Mouse (Mus musculus) urinary bladder, postnatal 14 days (tissue): ENCODE measurements at regions not wholly inside any gene's neighbourhood (a gene's known extent, or its start where the extent isn't known, plus 50 kb on each side); places are given as distances from the start of the nearest gene placed in this dataset.
A peak's percentile ranks its signal among the peaks of the same experiment; 100 is the strongest.

ENCODE experiments used
- DNase-seq: peaks from one replicate; pipeline ENCODE4 v3.0.0; 2021; ENCODE audit warnings: low spot score

- peak; percentile 7 for DNase-seq
Observed at GRCm38 (mm10) chr3:78901838-78902484, 384.4 kb downstream of the Rapgef2 start.

GRCm38 (mm10) chr3:78901016-78901837, 385.1 kb downstream of the Rapgef2 start:
- DNase-seq, result no peak

- no peak for DNase-seq
Observed at GRCm38 (mm10) chr3:78899446-78900230, 386.7 kb downstream of the Rapgef2 start.

- DNase-seq, result no peak
Observed at GRCm38 (mm10) chr3:78889326-78889725, 397.0 kb downstream of the Rapgef2 start.

GRCm38 (mm10) chr3:78884715-78885114, 401.6 kb downstream of the Rapgef2 start:
- DNase-seq, result no peak

GRCm38 (mm10) chr3:78884029-78884428, 402.3 kb downstream of the Rapgef2 start:
- DNase-seq, result no peak

GRCm38 (mm10) chr3:78880072-78880471, 406.2 kb downstream of the Rapgef2 start:
- no peak for DNase-seq

- DNase-seq, result no peak
Observed at GRCm38 (mm10) chr3:78877323-78877722, 409.0 kb downstream of the Rapgef2 start.

- no peak for DNase-seq
Observed at GRCm38 (mm10) chr3:78866896-78867295, 419.4 kb downstream of the Rapgef2 start.

- no peak for DNase-seq
Observed at GRCm38 (mm10) chr3:78866083-78866726, 420.1 kb downstream of the Rapgef2 start.

GRCm38 (mm10) chr3:78863005-78863404, 423.3 kb downstream of the Rapgef2 start:
- DNase-seq, result no peak

GRCm38 (mm10) chr3:78846617-78847318, 439.5 kb downstream of the Rapgef2 start:
- no peak for DNase-seq

GRCm38 (mm10) chr3:78841173-78841572, 445.1 kb downstream of the Rapgef2 start:
- no peak for DNase-seq

GRCm38 (mm10) chr3:78836824-78837223, 449.5 kb downstream of the Rapgef2 start:
- DNase-seq, result no peak

GRCm38 (mm10) chr3:78825505-78825904, 460.8 kb downstream of the Rapgef2 start:
- peak; percentile 7 for DNase-seq

GRCm38 (mm10) chr3:78812425-78812824, 473.9 kb downstream of the Rapgef2 start:
- DNase-seq, result no peak

- DNase-seq, result no peak
Observed at GRCm38 (mm10) chr3:78810431-78811152, 475.7 kb downstream of the Rapgef2 start.

GRCm38 (mm10) chr3:78803176-78803575, 483.1 kb downstream of the Rapgef2 start:
- DNase-seq, result no peak

GRCm38 (mm10) chr3:78795951-78796455, 490.3 kb downstream of the Rapgef2 start:
- DNase-seq, result no peak

- no peak for DNase-seq
Observed at GRCm38 (mm10) chr3:78792440-78793057, 493.8 kb downstream of the Rapgef2 start.
